Mouse (Mus musculus): ENCODE measurements around the gene Cyp4x1. TPM values are rescaled to one million over a fixed set of nuclear protein-coding genes. Genes with fewer than 3 reads are reported as not detected.

Cyp4x1 gene
- polyA plus RNA-seq, 1 experiment from 2014 or later = not detected

GRCm38 (mm10) chr4:115056371-115056920 lies 77.6 kb downstream of the Cyp4x1 start, which contains the start of gene Tal1:
Tal1 (plus strand) TSS chr4:115056426.
- 3% methylated on average over 51 of the region's 60 CpGs for WGBS
- H3K9ac ChIP-seq (replicated peaks; ENCODE audit: low read depth) = peak within 1 kb of the TSS; percentile 59
- DNase-seq (ENCODE audit: low spot score) = peak; percentile 51

More at GRCm38 (mm10) chr4:115056371-115056920, 77.6 kb downstream of the Cyp4x1 start, which contains the start of gene Tal1:
- Histone ChIP-seq H3K4me1 (ENCODE audit: insufficient read depth, low read depth, low read length) (no peaks in the 10 kb centered on the region; the same call in 1 of the 2 replicates), H3K4me3 (ENCODE audit: low read depth, low read length) (peak within 1 kb of the TSS; percentile 58), H3K27ac (ENCODE audit: low read length) (peak within 1 kb of the TSS; percentile 89), H3K36me3 (ENCODE audit: insufficient read depth, low read length) (no peaks in the 10 kb centered on the region), H3K4me2 (replicated peaks; ENCODE audit: low read depth, low read length) (peak within 1 kb of the TSS; percentile 77), H3K27me3 (replicated peaks; ENCODE audit: insufficient read depth, low read length) (peaks cover 35% of the 10 kb centered on the region), H3K9me3 (ENCODE audit: low read length) (no peaks in the 10 kb centered on the region)
- peak; percentile 39 for ATAC-seq
- TF ChIP-seq CTCF (IDR thresholded peaks at IDR 0.05) (no peak), EP300 (IDR thresholded peaks at IDR 0.05) (no peak)

Other genes with a start within 250 kb of the Cyp4x1 start
- gene Foxd2, start 225.4 kb downstream of the Cyp4x1 start, polyA plus RNA-seq (2015; fragmentation: Nextera tagmentation; extraction: Ambion mirVana) = 0.10 TPM in 1 of 2 replicates, not detected in the other
- not detected in 2 replicates for gene Foxe3, start 208.3 kb downstream of the Cyp4x1 start, polyA plus RNA-seq (2015; fragmentation: Nextera tagmentation; extraction: Ambion mirVana)
- 94.2 and 96.4 TPM in 2 replicates for gene Cmpk1, start 147.0 kb downstream of the Cyp4x1 start, polyA plus RNA-seq (2015; fragmentation: Nextera tagmentation; extraction: Ambion mirVana)
- 0.61 and 1.0 TPM in 2 replicates for gene Stil, start 134.1 kb downstream of the Cyp4x1 start, polyA plus RNA-seq (2015; fragmentation: Nextera tagmentation; extraction: Ambion mirVana)
- gene Tal1, start 77.9 kb downstream of the Cyp4x1 start, polyA plus RNA-seq (2015; fragmentation: Nextera tagmentation; extraction: Ambion mirVana) = 1.9 and 2.5 TPM in 2 replicates
- gene Pdzk1ip1, start 45.6 kb downstream of the Cyp4x1 start, polyA plus RNA-seq (2015; fragmentation: Nextera tagmentation; extraction: Ambion mirVana) = 99.9 and 117 TPM in 2 replicates
- gene Cyp4a29, start 107.8 kb upstream of the Cyp4x1 start, polyA plus RNA-seq (2015; fragmentation: Nextera tagmentation; extraction: Ambion mirVana) = not detected in 2 replicates
- not detected in 2 replicates for gene Cyp4a12a, start 164.8 kb upstream of the Cyp4x1 start, polyA plus RNA-seq (2015; fragmentation: Nextera tagmentation; extraction: Ambion mirVana)

Measured in lung, postnatal 0 days (tissue).